Comparison of ENCODE assay signal across 18 mouse cellular contexts in the genomic region with DNA sequence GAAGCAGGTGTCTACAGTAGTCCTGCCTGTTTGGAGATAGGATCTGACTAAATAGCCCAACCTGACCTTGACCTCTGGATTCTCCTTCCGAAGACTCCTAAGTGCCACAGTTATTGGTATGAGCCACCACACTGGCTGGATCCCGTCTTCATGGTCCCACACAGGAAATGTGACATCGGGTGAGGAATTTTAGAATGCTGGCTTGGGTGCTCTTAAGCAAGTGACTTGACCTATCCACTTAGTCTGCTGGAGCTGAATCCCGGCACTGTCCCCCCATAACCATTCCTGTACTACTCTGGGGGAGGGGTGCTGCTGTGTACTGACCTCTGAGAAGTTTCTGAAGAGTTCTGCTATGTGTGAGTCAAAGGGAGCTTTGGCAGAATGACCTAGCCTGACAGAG.
"Had no signal": no experiment of that assay in that cellular context is flagged by ENCODE, and none has a peak within 500 bp of the region (broad histone marks: within the 10 kb centered on the region; RNA-seq: fewer than 3 reads in every experiment).

No protein-coding gene starts in this region.

- H3K27ac ChIP-seq: midbrain, embryonic 10.5 days; midbrain, embryonic 12.5 days; neural tube, embryonic 13.5 days; neural tube, embryonic 15.5 days had no signal

- H3K9me3 ChIP-seq: neural tube, embryonic 13.5 days; neural tube, embryonic 15.5 days had no signal

- H3K4me3 ChIP-seq: midbrain, embryonic 10.5 days; midbrain, embryonic 12.5 days; myocyte; neural tube, embryonic 13.5 days; neural tube, embryonic 15.5 days had no signal

- DNase-seq: liver, postnatal 0 days; lung, embryonic 14.5 days; lung, postnatal 10 days; lung, postnatal 4 days; midbrain, embryonic 14.5 days; retina, postnatal 1 day; right cerebral cortex, adult 18-20 months; right cerebral cortex, postnatal 25 days; right cerebral cortex, postnatal 4 days; spleen, adult 18-20 months; thymus, adult 18-20 months; thymus, postnatal 25 days; thymus, postnatal 4 days had no signal

- H3K4me1 ChIP-seq: midbrain, embryonic 10.5 days; midbrain, embryonic 12.5 days; neural tube, embryonic 15.5 days had no signal

- H3K36me3 ChIP-seq: midbrain, embryonic 10.5 days; midbrain, embryonic 12.5 days; neural tube, embryonic 13.5 days; neural tube, embryonic 15.5 days had no signal

- H3K9ac ChIP-seq: liver, postnatal 0 days; lung, embryonic 14.5 days; midbrain, embryonic 12.5 days; neural tube, embryonic 13.5 days; neural tube, embryonic 15.5 days had no signal
